In genomic region chr8:83567668-83568067, GRCm38 (mm10) we compare ENCODE assay signal across 10 mouse cellular contexts. TPM values are rescaled to one million over a fixed set of nuclear protein-coding genes. Genes with fewer than 3 reads are reported as not detected.
DNase-seq lines count a peak whose midpoint lies in the region; ATAC-seq and TF ChIP-seq lines count a peak whose summit lies in the region.
"Had no signal": no experiment of that assay in that cellular context is flagged by ENCODE, and none has a peak within 500 bp of the region (broad histone marks: within the 10 kb centered on the region; RNA-seq: fewer than 3 reads in every experiment).

No protein-coding gene starts in this region.

- no peak overlapping the region for H3K27ac ChIP-seq in limb, embryonic 11.5 days (replicated peaks; ENCODE audit: low read depth, low read length)
- no peak overlapping the region for H3K27ac ChIP-seq in neural tube, embryonic 14.5 days (ENCODE audit: low read depth, low read length)
- H3K27ac ChIP-seq in thymus, adult 2 months (ENCODE audit: control insufficient read depth, insufficient read depth, low read length): no peak overlapping the region

- peaks cover 4% of the 10 kb centered on the region; the same call in 1 of the 2 replicates for H3K4me1 ChIP-seq in limb, embryonic 11.5 days (ENCODE audit: control insufficient read depth, insufficient read depth, low read length)
- peaks cover 13% of the 10 kb centered on the region; the same call in 1 of the 2 replicates for H3K4me1 ChIP-seq in neural tube, embryonic 14.5 days (ENCODE audit: control insufficient read depth, insufficient read depth, low read length)
- H3K4me1 ChIP-seq in thymus, adult 2 months (replicated peaks; ENCODE audit: control insufficient read depth, insufficient read depth, low read length): peaks cover 22% of the 10 kb centered on the region

- peak overlapping the region; percentile 61; the same call in 1 of the 2 replicates for H3K4me3 ChIP-seq in limb, embryonic 11.5 days (ENCODE audit: low read depth, low read length)
- H3K4me3 ChIP-seq in neural tube, embryonic 14.5 days (ENCODE audit: low read depth, low read length): peak overlapping the region; percentile 61
- no peak overlapping the region for H3K4me3 ChIP-seq in thymus, adult 2 months (ENCODE audit: control insufficient read depth, insufficient read depth, low read length)

- no peak for ATAC-seq in limb, embryonic 11.5 days (ENCODE audit: insufficient number of reproducible peaks, low FRiP score, low TSS enrichment, low read depth)
- ATAC-seq in neural tube, embryonic 14.5 days (ENCODE audit: low read depth): no peak

- WGBS in limb, embryonic 11.5 days: 63% methylated on average over 3 of the region's 3 CpGs
- WGBS in neural tube, embryonic 14.5 days: 57% methylated on average over 3 of the region's 3 CpGs
- 79% methylated on average over 3 of the region's 3 CpGs for WGBS in thymus, adult 2 months

- H3K36me3 ChIP-seq in limb, embryonic 11.5 days (ENCODE audit: control insufficient read depth, insufficient read depth, low read length): peaks cover 23% of the 10 kb centered on the region
- H3K36me3 ChIP-seq in neural tube, embryonic 14.5 days (ENCODE audit: control insufficient read depth, insufficient read depth, low read length): peaks cover 14% of the 10 kb centered on the region
- H3K36me3 ChIP-seq in thymus, adult 2 months (ENCODE audit: control insufficient read depth, insufficient read depth, low read length): peaks cover 8% of the 10 kb centered on the region

- TF ChIP-seq POLR2A in thymus, adult 2 months (IDR thresholded peaks at IDR 0.05; ENCODE audit: control insufficient read depth, extremely low read depth, insufficient read depth, low read length, poor library complexity): no peak

- H3K9ac ChIP-seq in limb, embryonic 11.5 days (ENCODE audit: low read length): peak overlapping the region; percentile 60
- peak overlapping the region; percentile 75; the same call in 1 of the 2 replicates for H3K9ac ChIP-seq in neural tube, embryonic 14.5 days (replicated peaks; ENCODE audit: low read depth, low read length)

- H3K27me3 ChIP-seq in limb, embryonic 11.5 days (ENCODE audit: control insufficient read depth, insufficient read depth, low read length): no peaks in the 10 kb centered on the region
- no peaks in the 10 kb centered on the region for H3K27me3 ChIP-seq in neural tube, embryonic 14.5 days (ENCODE audit: control insufficient read depth, insufficient read depth, low read length)
- no peaks in the 10 kb centered on the region for H3K27me3 ChIP-seq in thymus, adult 2 months (ENCODE audit: control insufficient read depth, insufficient read depth, low read length)

- peak overlapping the region; percentile 88 for H3K4me2 ChIP-seq in limb, embryonic 11.5 days (ENCODE audit: low read depth, severe bottlenecking)
- H3K4me2 ChIP-seq in neural tube, embryonic 14.5 days (ENCODE audit: low read depth, low read length): peak overlapping the region; percentile 92

- peak; percentile 20 for DNase-seq in cerebellum, adult 9-11 months
- DNase-seq in cerebellum, postnatal 25 days: no peak
- DNase-seq in thymus, postnatal 4 days: peak; percentile 7
- no peak for DNase-seq in thymus, adult 18-20 months
- DNase-seq in limb, embryonic 11.5 days (ENCODE audit: low spot score): no peak
- no peak for DNase-seq in thymus, postnatal 14 days
- no peak for DNase-seq in thymus, adult 2 months

- no peak for TF ChIP-seq CTCF in thymus, adult 2 months (IDR thresholded peaks at IDR 0.05; ENCODE audit: borderline replicate concordance, control insufficient read depth, extremely low read depth, insufficient read depth, low read length, poor library complexity)

- no peaks in the 10 kb centered on the region for H3K9me3 ChIP-seq in limb, embryonic 11.5 days (ENCODE audit: control insufficient read depth, low read length)
- no peaks in the 10 kb centered on the region for H3K9me3 ChIP-seq in neural tube, embryonic 14.5 days (ENCODE audit: control insufficient read depth, low read length)

RNA-seq across cellular contexts. Expression of gene Ndufb7, which starts 1.2 kb away (rescaled TPM):
- 331 and 339 TPM in 2 replicates for polyA plus RNA-seq in limb, embryonic 11.5 days (2014; fragmentation: Nextera tagmentation; extraction: Ambion mirVana)
- 348 and 353 TPM in 2 replicates for polyA plus RNA-seq in neural tube, embryonic 14.5 days (2014; fragmentation: Nextera tagmentation; extraction: Ambion mirVana)
- polyA plus RNA-seq in thymus, adult 2 months (2012; rRNA removed): 412 and 498 TPM in 2 replicates

RNA-seq across cellular contexts. Expression of gene Olfr370, which starts 32.1 kb away (rescaled TPM):
- not detected in 2 replicates for polyA plus RNA-seq in limb, embryonic 11.5 days (2014; fragmentation: Nextera tagmentation; extraction: Ambion mirVana)
- not detected in 2 replicates for polyA plus RNA-seq in neural tube, embryonic 14.5 days (2014; fragmentation: Nextera tagmentation; extraction: Ambion mirVana)
- not detected in 2 replicates for polyA plus RNA-seq in thymus, adult 2 months (2012; rRNA removed)
- polyA plus RNA-seq: gonadal fat pad, adult 2 months; spleen, adult 2 months had no signal

RNA-seq across cellular contexts. Expression of gene Tecr, which starts 40.1 kb away (rescaled TPM):
- 679 and 704 TPM in 2 replicates for polyA plus RNA-seq in limb, embryonic 11.5 days (2014; fragmentation: Nextera tagmentation; extraction: Ambion mirVana)
- polyA plus RNA-seq in neural tube, embryonic 14.5 days (2014; fragmentation: Nextera tagmentation; extraction: Ambion mirVana): 1,479 and 1,754 TPM in 2 replicates
- 577 and 705 TPM in 2 replicates for polyA plus RNA-seq in thymus, adult 2 months (2012; rRNA removed)

RNA-seq across cellular contexts. Expression of gene Dnajb1, which starts 40.3 kb away (rescaled TPM):
- polyA plus RNA-seq in limb, embryonic 11.5 days (2014; fragmentation: Nextera tagmentation; extraction: Ambion mirVana): 75.6 and 78.2 TPM in 2 replicates
- polyA plus RNA-seq in neural tube, embryonic 14.5 days (2014; fragmentation: Nextera tagmentation; extraction: Ambion mirVana): 54.3 and 55.2 TPM in 2 replicates
- polyA plus RNA-seq in thymus, adult 2 months (2012; rRNA removed): 87.1 and 91.0 TPM in 2 replicates

Comparison
In these comparisons a context has a peak if more than half of its experiments do, and no peak if none do; other contexts are left out.
1. DNase-seq: peak in cerebellum, adult 9-11 months (single experiment) and thymus, postnatal 4 days (single experiment); none in cerebellum, postnatal 25 days (0 of 2), thymus, adult 18-20 months (0 of 2), limb, embryonic 11.5 days (single experiment), thymus, postnatal 14 days (single experiment) and thymus, adult 2 months (single experiment).